Mouse (Mus musculus) intestine, embryonic 16.5 days (tissue): ENCODE measurements around the gene Polr2b. TPM values are rescaled to one million over a fixed set of nuclear protein-coding genes. Genes with fewer than 3 reads are reported as not detected.

Source experiments
- ATAC-seq: fragments of 200-750 bp; cut with Nextera tagmentation; 2 replicates; pipeline ENCODE4 v1.8.0; 2017; ENCODE audit warnings: moderate TSS enrichment, moderate library complexity
- H3K27ac ChIP-seq: fragments of 300-500 bp; sonication (generic); 2 replicates; pipeline ENCODE4 v1.5.1; 2014; ENCODE audit warnings: mild to moderate bottlenecking, low read length
- H3K27me3 ChIP-seq: fragments of 300-500 bp; sonication (generic); replicated peaks from 2 replicates; pipeline ENCODE4 v1.6.1; 2014; ENCODE audit warnings: low read length, control low read depth, mixed read lengths; ENCODE audit not compliant: control insufficient read depth, insufficient read depth
- H3K36me3 ChIP-seq: fragments of 300-500 bp; sonication (generic); 2 replicates; pipeline ENCODE4 v1.6.1; 2014; ENCODE audit warnings: low read length, control low read depth; ENCODE audit not compliant: control insufficient read depth, insufficient read depth
- H3K4me1 ChIP-seq: fragments of 300-500 bp; sonication (generic); 2 replicates; pipeline ENCODE4 v1.6.1; 2014; ENCODE audit warnings: low read length, control low read depth, mixed read lengths; ENCODE audit not compliant: control insufficient read depth, insufficient read depth
- H3K4me2 ChIP-seq: fragments of 300-500 bp; sonication (generic); 2 replicates; pipeline ENCODE4 v1.6.1; 2014; ENCODE audit warnings: low read depth, low read length, control low read depth
- H3K4me3 ChIP-seq: fragments of 300-500 bp; sonication (generic); 2 replicates; pipeline ENCODE4 v1.5.1; 2014; ENCODE audit warnings: mild to moderate bottlenecking, low read length
- H3K9ac ChIP-seq: fragments of 300-500 bp; sonication (generic); 2 replicates; pipeline ENCODE4 v1.6.1; 2014; ENCODE audit warnings: low read depth, low read length
- H3K9me3 ChIP-seq: fragments of 300-500 bp; sonication (generic); 2 replicates; pipeline ENCODE4 v1.6.1; 2016; ENCODE audit warnings: low read length, control low read depth; ENCODE audit not compliant: control insufficient read depth
- WGBS: fragments of 180-500 bp; shearing (Covaris S2); extraction: QIAGEN DNeasy Blood & Tissue Kit; methylation state at CpG from one replicate; pipeline ENCODE4 v1.1.7; 2014; 5-methylcytosine and 5-hydroxymethylcytosine counted together
- polyA plus RNA-seq: library from polyadenylated mRNA; unstranded; fragments of >200 nt; fragmentation: Nextera tagmentation; extraction: Ambion mirVana; gene quantifications from 2 replicates; pipeline ENCODE4 v1.2.1, GENCODE M21; 2015

Gene Polr2b
- polyA plus RNA-seq, 1 experiment from 2014 or later, result 44.0 TPM

DNA sequence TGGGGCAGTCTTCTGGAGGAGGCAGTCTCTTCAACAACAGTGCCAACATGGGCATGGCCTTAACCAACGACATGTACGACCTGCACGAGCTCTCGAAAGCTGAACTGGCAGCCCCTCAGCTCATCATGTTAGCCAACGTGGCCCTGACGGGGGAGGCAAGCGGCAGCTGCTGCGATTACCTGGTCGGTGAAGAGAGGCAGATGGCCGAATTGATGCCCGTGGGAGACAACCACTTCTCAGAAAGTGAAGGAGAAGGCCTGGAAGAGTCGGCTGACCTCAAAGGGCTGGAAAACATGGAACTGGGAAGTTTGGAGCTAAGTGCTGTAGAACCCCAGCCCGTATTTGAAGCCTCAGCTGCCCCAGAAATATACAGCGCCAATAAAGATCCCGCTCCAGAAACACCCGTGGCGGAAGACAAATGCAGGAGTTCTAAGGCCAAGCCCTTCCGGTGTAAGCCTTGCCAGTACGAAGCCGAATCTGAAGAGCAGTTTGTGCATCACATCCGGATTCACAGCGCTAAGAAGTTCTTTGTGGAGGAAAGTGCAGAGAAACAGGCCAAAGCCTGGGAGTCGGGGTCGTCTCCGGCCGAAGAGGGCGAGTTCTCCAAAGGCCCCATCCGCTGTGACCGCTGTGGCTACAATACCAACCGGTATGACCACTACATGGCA is 41.9 kb upstream of the Polr2b start:
- Histone ChIP-seq H3K4me3 (no peak overlapping the region), H3K4me2 (no peak overlapping the region)
- ATAC-seq, result no peak

DNA sequence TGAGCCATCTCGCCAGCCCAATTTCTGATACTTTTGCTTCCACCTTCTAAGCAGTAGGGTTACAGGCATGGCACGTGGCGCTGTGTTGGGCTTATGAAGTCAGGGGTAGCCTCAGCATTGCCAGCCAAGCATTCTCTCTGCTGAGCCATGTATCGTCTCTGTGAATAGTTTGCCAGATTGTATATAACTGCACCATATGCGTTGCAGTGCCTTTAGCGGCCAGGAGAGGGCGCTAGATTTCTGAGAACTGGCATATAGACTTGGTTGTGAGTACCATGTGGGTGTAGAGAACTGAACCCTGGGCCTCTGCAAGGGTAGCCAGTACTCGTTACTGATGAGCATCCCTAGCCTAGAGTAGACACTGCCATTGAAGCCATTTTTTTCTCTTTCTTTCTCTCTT is 40.5 kb upstream of the Polr2b start:
- H3K36me3 ChIP-seq, result peaks cover 9% of the 10 kb centered on the region
- H3K4me1 ChIP-seq, result peaks cover 17% of the 10 kb centered on the region
- no peak overlapping the region for H3K9ac ChIP-seq
- H3K4me3 ChIP-seq, result no peak overlapping the region
- no peak overlapping the region for H3K4me2 ChIP-seq
- WGBS, result 76% methylated on average over 8 of the region's 8 CpGs
- no peak overlapping the region for H3K27ac ChIP-seq
- no peaks in the 10 kb centered on the region for H3K27me3 ChIP-seq
- no peaks in the 10 kb centered on the region for H3K9me3 ChIP-seq
- no peak for ATAC-seq

More for the DNA sequence above, 41.9 kb upstream of the Polr2b start:
- Histone ChIP-seq H3K36me3 (peaks cover 9% of the 10 kb centered on the region), H3K9me3 (no peaks in the 10 kb centered on the region), H3K27ac (no peak overlapping the region), H3K27me3 (no peaks in the 10 kb centered on the region), H3K4me1 (0 out of 2 replicates have a peak, but pooled peaks cover 9% of the 10 kb centered on the region), H3K9ac (no peak overlapping the region)
- WGBS, result 94% methylated on average over 30 of the region's 30 CpGs

DNA sequence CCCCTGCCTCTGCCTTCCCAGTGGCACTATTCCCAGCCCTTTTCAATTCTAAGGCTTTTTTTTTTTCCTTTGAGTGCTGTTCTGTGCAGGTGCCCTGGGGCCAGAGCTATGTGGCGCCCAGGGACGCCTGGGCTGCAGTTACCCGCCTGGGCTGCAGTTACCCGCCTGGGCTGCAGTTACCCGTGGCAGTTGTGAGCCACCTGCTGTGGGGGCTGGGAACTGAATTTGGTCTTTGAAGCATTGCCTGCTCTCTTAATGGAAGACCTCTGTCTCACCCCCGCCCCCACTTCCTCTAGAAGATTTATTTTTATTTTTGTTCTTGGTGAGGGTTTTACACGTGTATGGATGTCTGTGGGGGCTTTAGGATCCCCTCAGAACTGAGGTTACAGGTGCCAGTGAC is 36.8 kb upstream of the Polr2b start:
- H3K36me3 ChIP-seq, result peaks cover 13% of the 10 kb centered on the region
- WGBS, result 69% methylated on average over 7 of the region's 7 CpGs
- no peak overlapping the region for H3K9ac ChIP-seq
- no peak overlapping the region for H3K4me2 ChIP-seq
- no peaks in the 10 kb centered on the region for H3K9me3 ChIP-seq
- no peak for ATAC-seq
- H3K27ac ChIP-seq, result no peak overlapping the region
- peaks cover 13% of the 10 kb centered on the region for H3K4me1 ChIP-seq
- no peak overlapping the region for H3K4me3 ChIP-seq
- H3K27me3 ChIP-seq, result no peaks in the 10 kb centered on the region

DNA sequence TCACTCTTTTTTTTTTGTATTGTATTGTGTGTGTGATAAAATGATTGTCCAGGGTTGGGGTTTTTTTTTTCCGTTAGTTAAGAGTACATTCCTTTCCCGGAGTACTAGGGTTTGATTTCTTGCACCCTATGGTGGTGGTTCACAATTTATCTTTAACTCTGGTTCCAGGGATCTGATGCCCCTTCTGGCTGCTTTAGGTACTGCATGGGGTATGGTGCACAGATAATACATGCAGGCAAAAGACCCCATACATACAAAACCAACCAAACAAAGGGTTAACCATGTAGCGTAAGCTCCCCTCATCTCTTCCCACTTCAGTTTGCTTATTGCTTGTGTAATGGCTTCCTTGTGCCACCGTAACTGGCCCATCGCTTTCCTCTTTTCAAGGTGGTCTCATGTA is 34.0 kb upstream of the Polr2b start:
- no peak overlapping the region for H3K4me2 ChIP-seq
- H3K27me3 ChIP-seq, result no peaks in the 10 kb centered on the region
- H3K4me3 ChIP-seq, result no peak overlapping the region
- H3K9me3 ChIP-seq, result no peaks in the 10 kb centered on the region
- peaks cover 3% of the 10 kb centered on the region for H3K36me3 ChIP-seq
- WGBS, result 93% methylated on average over 5 of the region's 5 CpGs
- H3K27ac ChIP-seq, result no peak overlapping the region
- ATAC-seq, result no peak
- peaks cover 10% of the 10 kb centered on the region for H3K4me1 ChIP-seq
- no peak overlapping the region for H3K9ac ChIP-seq

DNA sequence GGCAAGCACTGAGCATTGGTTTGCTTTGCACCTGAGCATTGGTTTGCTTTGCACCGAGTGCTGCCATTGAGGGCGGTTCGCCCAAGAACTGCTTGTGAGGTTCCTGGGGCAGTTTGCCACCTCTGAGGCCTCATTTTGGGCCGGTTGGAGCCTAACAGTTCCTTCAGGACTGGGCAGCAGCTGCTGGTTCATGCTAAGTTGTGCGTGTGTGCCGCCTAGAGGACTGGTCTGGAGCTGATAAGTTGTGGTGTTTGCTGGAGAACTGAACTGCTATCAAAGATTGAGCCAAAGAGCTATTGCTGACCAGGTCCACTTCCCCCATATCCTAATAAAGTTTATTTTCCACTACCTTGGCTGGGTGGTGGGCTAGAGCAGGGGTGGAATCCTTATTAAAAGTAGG is 32.7 kb upstream of the Polr2b start:
- Histone ChIP-seq H3K4me1 (peaks cover 10% of the 10 kb centered on the region), H3K27me3 (no peaks in the 10 kb centered on the region), H3K36me3 (peaks cover 12% of the 10 kb centered on the region), H3K4me3 (no peak overlapping the region), H3K9me3 (no peaks in the 10 kb centered on the region), H3K4me2 (no peak overlapping the region), H3K27ac (no peak overlapping the region), H3K9ac (no peak overlapping the region)
- whole genome bisulfite sequencing, result 98% methylated on average over 6 of the region's 6 CpGs
- ATAC-seq, result no peak

DNA sequence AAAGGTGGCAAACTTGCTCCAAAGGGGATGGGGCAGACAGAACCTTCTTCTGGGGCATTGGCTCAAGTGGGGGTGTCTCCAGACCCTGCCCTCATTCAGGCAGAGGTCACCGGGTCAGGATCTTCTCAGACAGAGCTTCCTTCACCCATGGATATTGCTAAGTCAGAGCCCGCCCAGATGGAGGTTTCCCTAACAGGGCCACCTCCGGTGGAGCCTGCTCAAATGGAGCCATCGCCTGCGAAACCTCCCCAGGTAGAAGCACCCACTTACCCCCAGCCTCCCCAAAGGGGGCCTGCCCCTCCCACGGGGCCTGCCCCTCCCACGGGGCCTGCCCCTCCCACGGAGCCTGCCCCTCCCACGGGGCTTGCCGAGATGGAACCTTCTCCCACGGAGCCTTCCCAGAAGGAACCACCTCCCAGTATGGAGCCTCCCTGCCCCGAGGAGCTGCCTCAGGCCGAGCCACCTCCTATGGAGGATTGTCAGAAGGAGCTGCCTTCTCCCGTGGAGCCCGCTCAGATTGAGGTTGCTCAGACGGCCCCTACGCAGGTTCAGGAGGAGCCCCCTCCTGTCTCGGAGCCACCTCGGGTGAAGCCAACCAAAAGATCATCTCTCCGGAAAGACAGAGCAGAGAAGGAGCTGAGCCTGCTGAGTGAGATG is 28.3 kb upstream of the Polr2b start:
- no peaks in the 10 kb centered on the region for H3K27me3 ChIP-seq
- no peak overlapping the region for H3K27ac ChIP-seq
- no peak overlapping the region for H3K4me2 ChIP-seq
- H3K4me3 ChIP-seq, result no peak overlapping the region
- H3K9me3 ChIP-seq, result no peaks in the 10 kb centered on the region
- no peak for ATAC-seq
- H3K4me1 ChIP-seq, result no peaks in the 10 kb centered on the region
- WGBS, result 87% methylated on average over 20 of the region's 20 CpGs
- H3K9ac ChIP-seq, result no peak overlapping the region
- 0 out of 2 replicates have a peak, but pooled peaks cover 9% of the 10 kb centered on the region for H3K36me3 ChIP-seq

DNA sequence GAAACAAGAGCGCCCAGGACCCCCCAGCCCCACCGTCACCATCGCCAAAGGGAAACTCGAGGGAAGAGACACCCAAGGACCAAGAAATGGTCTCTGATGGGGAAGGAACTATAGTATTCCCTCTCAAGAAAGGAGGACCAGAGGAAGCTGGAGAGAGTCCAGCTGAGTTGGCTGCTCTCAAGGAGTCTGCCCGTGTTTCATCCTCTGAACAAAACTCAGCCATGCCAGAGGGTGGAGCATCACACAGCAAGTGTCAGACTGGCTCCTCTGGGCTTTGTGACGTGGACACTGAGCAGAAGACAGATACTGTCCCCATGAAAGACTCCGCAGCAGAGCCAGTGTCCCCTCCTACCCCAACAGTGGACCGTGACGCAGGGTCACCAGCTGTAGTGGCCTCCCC is 27.7 kb upstream of the Polr2b start:
- Histone ChIP-seq H3K36me3 (0 out of 2 replicates have a peak, but pooled peaks cover 9% of the 10 kb centered on the region), H3K4me1 (no peaks in the 10 kb centered on the region), H3K27me3 (no peaks in the 10 kb centered on the region), H3K4me3 (no peak overlapping the region), H3K9ac (no peak overlapping the region), H3K4me2 (no peak overlapping the region), H3K9me3 (no peaks in the 10 kb centered on the region), H3K27ac (no peak overlapping the region)
- WGBS, result 89% methylated on average over 9 of the region's 9 CpGs
- no peak for ATAC-seq

DNA sequence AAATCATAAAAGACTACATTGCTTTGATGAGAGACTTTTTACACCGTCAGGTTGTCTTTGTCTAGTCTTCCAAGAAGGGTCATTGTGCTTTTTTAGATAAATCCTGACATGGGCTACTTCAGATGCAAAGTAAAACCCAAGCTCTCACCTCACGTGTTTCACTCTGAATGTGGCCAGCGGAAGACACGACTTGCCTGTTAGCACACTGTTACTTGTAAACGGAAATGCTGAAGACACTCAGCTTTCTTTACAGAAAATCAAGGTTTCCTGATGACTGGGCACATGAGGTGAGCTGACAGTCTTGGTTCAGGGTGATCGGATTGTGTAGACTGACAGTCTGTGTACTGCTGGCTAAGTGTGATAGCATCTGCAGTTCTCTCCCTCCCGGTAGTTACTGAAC is 24.3 kb upstream of the Polr2b start:
- H3K36me3 ChIP-seq, result peaks cover 17% of the 10 kb centered on the region
- no peaks in the 10 kb centered on the region for H3K27me3 ChIP-seq
- H3K4me2 ChIP-seq, result no peak overlapping the region
- H3K27ac ChIP-seq, result no peak overlapping the region
- H3K4me1 ChIP-seq, result no peaks in the 10 kb centered on the region
- no peak for ATAC-seq
- no peak overlapping the region for H3K9ac ChIP-seq
- WGBS, result 82% methylated on average over 7 of the region's 7 CpGs
- H3K9me3 ChIP-seq, result no peaks in the 10 kb centered on the region
- H3K4me3 ChIP-seq, result no peak overlapping the region

DNA sequence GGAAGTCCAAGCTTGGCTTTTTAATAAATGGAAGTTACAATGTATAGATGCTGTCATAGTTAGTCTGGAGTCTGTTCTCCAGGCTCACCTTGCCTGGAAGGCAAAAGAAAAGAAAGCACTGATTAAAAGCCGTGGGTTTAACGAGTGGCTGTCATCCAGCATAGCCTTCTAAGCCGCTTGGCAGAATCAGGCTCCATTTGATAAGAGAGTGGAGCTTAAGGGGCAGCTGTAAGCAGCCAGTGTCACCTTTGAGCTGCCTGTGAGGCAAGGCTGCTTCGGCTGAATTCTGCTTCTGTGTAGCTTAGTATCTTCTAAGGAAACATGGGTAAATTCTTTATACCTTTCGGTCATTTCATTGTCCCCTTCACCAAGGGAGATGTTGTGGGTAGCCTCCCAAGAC is 23.0 kb upstream of the Polr2b start:
- 84% methylated on average over 5 of the region's 5 CpGs for WGBS
- Histone ChIP-seq H3K27me3 (no peaks in the 10 kb centered on the region), H3K9ac (no peak overlapping the region), H3K4me1 (no peaks in the 10 kb centered on the region), H3K36me3 (peaks cover 8% of the 10 kb centered on the region), H3K27ac (no peak overlapping the region), H3K9me3 (no peaks in the 10 kb centered on the region), H3K4me2 (no peak overlapping the region), H3K4me3 (no peak overlapping the region)
- no peak for ATAC-seq
